Mouse (Mus musculus): ENCODE results near the gene Abca13.
"Not testable (repeated sequence)": the region's sequence is repeated elsewhere in the genome, so short reads cannot be mapped to it uniquely, and the experiment has no call there.

Gene Abca13

DNA sequence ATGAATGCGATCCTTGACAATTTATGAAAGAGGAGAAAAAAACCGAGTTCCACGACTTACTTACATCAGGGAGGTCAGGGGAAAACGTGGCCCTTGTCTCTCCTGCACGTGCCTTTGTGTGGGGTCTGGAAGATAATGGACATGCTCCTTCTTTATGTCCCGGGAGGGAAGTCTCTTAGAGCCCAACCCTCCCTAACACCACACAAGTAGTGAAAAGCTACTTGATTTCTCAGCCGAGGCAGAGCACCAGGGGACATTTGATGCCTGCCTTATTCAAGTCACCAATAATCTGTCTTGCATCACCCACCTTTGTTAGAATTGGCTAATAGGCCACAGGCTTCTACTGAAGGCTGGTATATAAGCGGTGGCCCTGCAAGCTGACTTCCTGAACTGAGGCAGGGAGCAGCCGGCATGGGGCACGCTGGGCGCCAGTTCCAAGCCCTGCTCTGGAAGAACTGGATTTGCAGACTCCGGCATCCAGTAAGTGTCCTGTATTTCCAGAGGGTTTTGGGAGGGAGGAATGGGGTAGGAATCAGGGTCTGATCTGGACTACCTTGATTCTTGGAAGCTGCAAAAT, at the start of gene Abca13:
Abca13 (plus strand) TSS at position 388 of the 577 bp plus-strand sequence.
- DNase-seq (ENCODE audit: low read depth, low spot score): no peak

GRCm38 (mm10) chr11:9145113-9145512, 46.6 kb upstream of the Abca13 start:
- DNase-seq (ENCODE audit: low read depth, low spot score): no peak

GRCm38 (mm10) chr11:9146115-9146514, 45.6 kb upstream of the Abca13 start:
- DNase-seq (ENCODE audit: low read depth, low spot score): no peak

GRCm38 (mm10) chr11:9146683-9147082, 45.1 kb upstream of the Abca13 start:
- no peak for DNase-seq (ENCODE audit: low read depth, low spot score)

- DNase-seq (ENCODE audit: low read depth, low spot score): no peak
Observed at GRCm38 (mm10) chr11:9148206-9148605, 43.5 kb upstream of the Abca13 start.

DNA sequence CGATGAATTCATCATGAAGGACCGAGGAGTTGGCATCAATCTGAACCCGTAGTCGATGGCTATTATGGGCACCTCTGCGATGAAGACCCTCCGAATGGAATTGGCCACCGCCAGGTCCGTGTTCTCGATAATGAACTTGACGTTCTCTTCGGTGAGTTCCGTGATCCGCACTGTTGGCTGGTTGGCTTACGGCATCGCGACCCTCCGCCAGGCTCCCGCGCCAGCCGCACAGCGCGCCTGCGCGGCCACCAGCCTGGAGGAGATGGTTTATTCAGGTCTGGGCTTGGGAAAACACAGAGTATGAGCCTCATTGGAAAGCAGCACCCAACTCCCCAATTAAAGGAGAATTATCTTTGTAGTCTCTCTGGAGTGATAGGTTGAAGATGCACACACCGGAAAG, 41.3 kb upstream of the Abca13 start:
- DNase-seq (ENCODE audit: low read depth, low spot score): not testable (repeated sequence)

- DNase-seq (ENCODE audit: low read depth, low spot score): no peak
Observed at GRCm38 (mm10) chr11:9159953-9160352, 31.8 kb upstream of the Abca13 start.

GRCm38 (mm10) chr11:9167331-9167730, 24.4 kb upstream of the Abca13 start:
- DNase-seq (ENCODE audit: low read depth, low spot score): no peak

DNA sequence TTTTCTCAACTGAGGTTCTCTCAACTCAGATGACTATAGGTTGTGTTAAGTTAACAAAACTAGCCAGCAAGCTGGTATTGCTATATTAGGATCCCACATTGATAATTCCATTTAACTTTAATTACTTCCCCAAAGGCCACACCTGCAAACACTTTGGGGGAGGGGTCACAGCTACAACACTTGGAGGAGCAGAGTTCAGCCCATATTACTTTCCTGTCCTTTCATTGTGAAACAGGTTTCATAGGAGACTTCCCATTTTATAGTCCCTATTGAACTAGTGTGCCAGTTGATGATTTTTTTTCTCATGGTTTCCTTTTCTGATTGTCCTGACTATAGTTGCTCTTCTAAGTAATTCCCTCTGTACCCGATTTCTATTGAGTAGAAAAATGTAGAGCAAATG, 10.3 kb upstream of the Abca13 start:
- DNase-seq (ENCODE audit: low read depth, low spot score): no peak

DNA sequence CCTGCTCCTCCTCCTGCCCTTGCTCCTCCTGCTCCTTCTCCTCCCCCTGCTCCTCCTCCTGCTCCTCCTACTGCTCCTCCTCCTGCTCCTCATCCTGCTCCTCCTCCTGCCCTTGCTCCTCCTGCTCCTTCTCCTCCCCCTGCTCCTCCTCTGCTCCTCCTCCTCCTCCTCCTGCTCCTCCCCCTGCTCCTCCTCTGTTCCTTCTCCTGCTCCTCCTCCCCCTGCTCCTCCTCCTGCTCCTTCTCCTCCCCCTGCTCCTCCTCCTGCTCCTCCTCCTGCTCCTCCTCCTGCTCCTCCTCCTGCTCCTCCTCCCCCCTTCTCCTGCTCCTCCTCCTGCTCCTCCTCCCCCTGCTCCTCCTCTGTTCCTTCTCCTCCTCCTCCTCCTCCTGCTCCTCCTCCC, 2.3 kb upstream of the Abca13 start:
- DNase-seq (ENCODE audit: low read depth, low spot score): not testable (repeated sequence)

GRCm38 (mm10) chr11:9190772-9191554, 779 bp upstream of the Abca13 start:
- no peak for DNase-seq (ENCODE audit: low read depth, low spot score)

DNA sequence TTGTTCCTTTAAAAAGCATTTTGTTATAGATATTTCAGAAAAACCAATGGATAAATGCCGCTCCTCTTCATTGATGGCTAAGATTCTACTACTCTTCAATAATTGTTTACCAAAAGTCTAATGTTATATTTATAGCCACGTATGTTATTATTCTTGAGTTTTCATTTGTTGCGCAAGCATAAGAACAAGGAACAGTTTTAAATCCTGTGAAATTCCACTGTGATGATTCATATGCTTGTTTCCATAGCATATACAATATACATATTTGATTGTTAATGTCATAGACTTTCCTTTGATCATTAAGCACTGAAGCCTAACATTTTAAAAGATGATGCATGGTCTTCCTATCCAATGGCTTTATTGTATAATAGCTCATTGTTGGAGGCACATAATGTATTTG, 3.1 kb downstream of the Abca13 start:
- DNase-seq (ENCODE audit: low read depth, low spot score): no peak

DNA sequence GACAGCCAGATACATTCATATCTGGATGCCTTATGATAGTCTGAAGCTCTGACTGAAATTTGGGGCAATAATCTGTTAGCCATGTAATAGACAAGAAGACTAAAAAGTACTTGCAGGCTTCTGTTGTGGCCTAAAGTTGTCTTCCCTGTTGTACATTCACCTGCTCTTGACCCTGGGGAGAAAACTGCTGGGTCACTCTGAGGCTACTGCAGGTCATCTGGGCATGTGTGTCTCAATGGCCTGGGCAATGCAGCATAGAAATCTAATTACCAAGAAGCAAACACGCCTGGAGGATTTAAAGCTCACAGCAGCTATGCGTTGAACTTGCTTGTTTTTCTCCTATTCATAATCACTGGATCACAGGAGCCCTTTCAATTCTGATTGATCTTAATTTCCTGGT, 8.1 kb downstream of the Abca13 start:
- DNase-seq (ENCODE audit: low read depth, low spot score): no peak

DNA sequence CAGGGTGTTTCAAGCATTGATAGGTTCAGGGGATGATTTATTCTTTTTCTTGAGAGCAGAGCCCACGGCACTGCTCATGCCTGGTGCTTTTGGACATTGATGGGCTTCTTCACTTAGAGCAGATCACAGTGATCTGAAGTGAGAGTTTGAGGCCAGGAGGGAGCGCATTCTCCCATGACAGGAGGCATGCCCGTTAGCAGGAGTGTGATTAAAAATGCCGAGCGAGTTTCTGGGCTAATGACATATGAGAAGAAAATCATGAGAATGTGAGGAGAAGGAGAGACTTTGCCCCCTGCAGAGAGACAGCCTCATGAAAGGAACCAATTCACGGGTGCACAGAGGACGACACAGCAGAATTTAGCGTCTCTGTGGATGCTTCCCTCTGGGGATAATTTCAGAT, 19.0 kb downstream of the Abca13 start:
- no peak for DNase-seq (ENCODE audit: low read depth, low spot score)

DNA sequence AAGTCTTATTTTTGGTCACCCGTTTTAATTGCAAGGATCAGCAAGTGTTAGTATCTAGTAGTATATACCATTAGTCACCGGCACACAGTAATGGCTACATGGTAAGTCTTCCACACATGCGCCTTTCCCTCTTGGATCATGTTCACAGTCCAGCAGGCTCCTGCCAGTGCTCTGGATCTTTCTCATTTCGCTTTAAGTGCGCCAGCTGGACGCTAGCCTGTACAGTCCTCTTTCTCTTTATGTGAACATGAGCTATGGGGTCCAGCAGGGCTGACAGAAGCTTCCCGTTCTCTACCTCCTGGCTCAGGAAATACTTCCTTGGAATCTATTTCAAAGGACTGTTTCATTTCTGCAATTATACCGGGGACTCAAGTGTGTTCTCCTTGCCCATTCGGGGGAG, 21.8 kb downstream of the Abca13 start:
- peak; percentile 79 for DNase-seq (ENCODE audit: low read depth, low spot score)

DNA sequence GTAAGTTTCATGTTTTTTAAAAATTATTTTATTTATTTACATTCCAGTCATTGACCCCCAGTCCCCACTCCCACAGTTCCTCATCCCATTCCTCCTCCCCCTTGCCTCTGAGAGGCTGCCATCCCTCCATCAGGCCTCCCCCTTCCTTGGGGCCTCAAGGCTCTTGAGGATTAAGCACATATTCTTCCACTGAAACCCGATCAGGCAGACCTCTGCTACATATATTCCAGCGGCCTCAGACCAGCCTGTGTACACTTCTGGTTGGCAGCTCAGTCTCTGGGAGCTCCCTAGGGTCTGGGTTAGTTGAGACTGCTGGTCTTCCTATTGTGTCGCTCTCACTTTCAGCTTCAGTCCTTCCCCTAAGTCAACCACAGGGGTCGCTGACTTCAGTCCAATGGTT, 24.5 kb downstream of the Abca13 start:
- no peak for DNase-seq (ENCODE audit: low read depth, low spot score)

DNA sequence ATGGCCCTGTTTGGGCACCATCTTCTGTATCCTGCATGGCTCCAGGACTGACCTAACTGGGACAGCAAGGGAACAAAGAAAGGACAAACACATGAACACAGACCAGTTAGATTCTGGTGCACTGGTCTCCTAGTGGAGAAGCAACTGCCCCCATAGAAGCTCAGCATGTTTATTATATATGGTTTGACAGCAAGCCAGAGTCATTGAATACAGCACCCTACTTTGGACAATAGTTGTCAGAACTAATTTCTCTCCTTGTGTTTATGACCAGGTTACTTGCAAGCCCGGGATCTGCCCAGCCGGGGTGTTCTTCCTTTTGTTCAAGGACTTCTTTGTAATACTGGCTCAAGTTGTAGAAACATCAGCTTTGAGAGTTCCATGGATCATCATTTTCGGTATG, 28.8 kb downstream of the Abca13 start:
- DNase-seq (ENCODE audit: low read depth, low spot score): no peak

DNA sequence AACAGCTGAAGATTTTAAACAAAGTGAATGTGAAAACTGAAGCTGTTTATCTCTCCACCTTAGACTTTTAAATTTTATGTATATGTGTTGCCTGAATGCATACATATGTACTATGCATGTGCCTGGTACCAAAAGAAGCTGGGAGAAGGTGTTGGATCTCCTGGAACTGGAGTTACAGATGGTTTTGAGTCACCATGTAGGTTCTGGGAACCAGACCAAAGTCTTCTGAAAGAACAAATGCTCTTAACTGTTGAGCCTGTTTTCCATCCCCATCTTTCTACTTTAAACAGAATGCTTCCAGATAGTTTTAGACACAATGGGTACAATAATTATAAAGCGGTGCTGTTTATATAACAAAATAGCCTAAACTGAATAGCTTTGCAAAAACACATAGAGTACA, 29.9 kb downstream of the Abca13 start:
- DNase-seq (ENCODE audit: low read depth, low spot score): peak; percentile 70

GRCm38 (mm10) chr11:9226399-9226798, 34.7 kb downstream of the Abca13 start:
- no peak for DNase-seq (ENCODE audit: low read depth, low spot score)

GRCm38 (mm10) chr11:9249627-9250026, 57.9 kb downstream of the Abca13 start:
- peak; percentile 10 for DNase-seq (ENCODE audit: low read depth, low spot score)

DNA sequence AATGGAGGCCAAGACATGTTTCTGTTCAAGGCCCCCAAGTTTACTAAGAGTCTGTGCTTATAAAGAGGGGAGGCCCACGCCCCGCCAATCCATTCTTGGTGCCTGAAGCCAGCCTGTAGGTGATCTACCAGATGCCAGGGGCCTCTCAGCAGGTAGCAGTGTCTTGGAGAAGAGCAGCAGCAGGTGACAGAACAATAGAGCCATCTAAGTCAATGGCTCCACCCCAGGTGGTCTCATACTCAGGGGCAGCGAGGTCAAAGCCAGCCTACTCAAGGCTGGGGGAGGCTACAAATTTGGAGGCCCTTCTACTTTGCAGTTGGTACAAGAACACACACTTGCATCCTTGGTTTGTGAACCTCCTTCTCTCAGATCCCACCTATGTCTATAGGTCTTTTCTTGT, 71.3 kb downstream of the Abca13 start:
- not testable (repeated sequence) for DNase-seq (ENCODE audit: low read depth, low spot score)

- DNase-seq (ENCODE audit: low read depth, low spot score): peak; percentile 23
Observed at GRCm38 (mm10) chr11:9269090-9269489, 77.3 kb downstream of the Abca13 start.

DNA sequence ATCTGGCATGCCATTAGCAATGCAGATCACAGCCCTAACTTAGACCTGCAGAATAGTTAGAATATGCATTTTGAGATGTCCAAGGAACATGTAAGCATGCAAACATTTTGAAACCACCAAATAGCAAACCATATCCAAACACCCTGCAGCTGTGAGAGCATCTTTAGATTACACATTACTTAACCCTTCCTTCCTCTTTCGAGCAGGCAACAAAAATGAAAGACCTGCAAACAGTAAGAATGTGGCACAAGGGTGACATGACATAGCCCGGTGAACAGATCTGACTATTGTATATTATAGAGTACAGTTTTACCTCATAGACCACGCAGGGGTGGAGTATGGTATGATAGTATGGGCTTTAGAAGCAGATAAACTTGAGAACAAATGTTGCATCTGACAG, 93.5 kb downstream of the Abca13 start:
- no peak for DNase-seq (ENCODE audit: low read depth, low spot score)
